Mouse (Mus musculus): ENCODE results near the gene Nbas.

The Nbas gene

GRCm38 (mm10) chr12:13389644-13390043 lies 120.7 kb downstream of the Nbas start:
- no peak for DNase-seq (ENCODE audit: low spot score)

GRCm38 (mm10) chr12:13410191-13410590 lies 141.3 kb downstream of the Nbas start:
- no peak for DNase-seq (ENCODE audit: low spot score)

- no peak for DNase-seq (ENCODE audit: low spot score)
These were observed 149.7 kb downstream of the Nbas start for GRCm38 (mm10) chr12:13418651-13419050.

- no peak for DNase-seq (ENCODE audit: low spot score)
These were observed 161.3 kb downstream of the Nbas start for GRCm38 (mm10) chr12:13430219-13430618.

GRCm38 (mm10) chr12:13444653-13445431 lies 175.9 kb downstream of the Nbas start:
- DNase-seq (ENCODE audit: low spot score): no peak

- DNase-seq (ENCODE audit: low spot score): no peak
These were observed 176.6 kb downstream of the Nbas start for GRCm38 (mm10) chr12:13445486-13446065.

- no peak for DNase-seq (ENCODE audit: low spot score)
These were observed 180.0 kb downstream of the Nbas start for GRCm38 (mm10) chr12:13448916-13449315.

- DNase-seq (ENCODE audit: low spot score): no peak
These were observed 183.1 kb downstream of the Nbas start for GRCm38 (mm10) chr12:13452050-13452449.

GRCm38 (mm10) chr12:13460223-13460853 lies 191.4 kb downstream of the Nbas start:
- DNase-seq (ENCODE audit: low spot score): no peak

- DNase-seq (ENCODE audit: low spot score): no peak
These were observed 192.7 kb downstream of the Nbas start for GRCm38 (mm10) chr12:13461558-13462153.

GRCm38 (mm10) chr12:13462397-13462796 lies 193.5 kb downstream of the Nbas start:
- no peak for DNase-seq (ENCODE audit: low spot score)

- DNase-seq (ENCODE audit: low spot score): no peak
These were observed 196.6 kb downstream of the Nbas start for GRCm38 (mm10) chr12:13465554-13465953.

- DNase-seq (ENCODE audit: low spot score): no peak
These were observed 205.9 kb downstream of the Nbas start for GRCm38 (mm10) chr12:13474881-13475280.

GRCm38 (mm10) chr12:13479163-13479562 lies 210.2 kb downstream of the Nbas start:
- no peak for DNase-seq (ENCODE audit: low spot score)

GRCm38 (mm10) chr12:13486278-13486677 lies 217.3 kb downstream of the Nbas start:
- DNase-seq (ENCODE audit: low spot score): no peak

- DNase-seq (ENCODE audit: low spot score): no peak
These were observed 228.3 kb downstream of the Nbas start for GRCm38 (mm10) chr12:13497211-13497610.

GRCm38 (mm10) chr12:13499237-13499889 lies 230.4 kb downstream of the Nbas start:
- DNase-seq (ENCODE audit: low spot score): no peak

- no peak for DNase-seq (ENCODE audit: low spot score)
These were observed 231.3 kb downstream of the Nbas start for GRCm38 (mm10) chr12:13500191-13500590.

- no peak for DNase-seq (ENCODE audit: low spot score)
These were observed 236.0 kb downstream of the Nbas start for GRCm38 (mm10) chr12:13504771-13505444.

GRCm38 (mm10) chr12:13518082-13518481 lies 249.1 kb downstream of the Nbas start:
- no peak for DNase-seq (ENCODE audit: low spot score)

GRCm38 (mm10) chr12:13519413-13519812 lies 250.5 kb downstream of the Nbas start:
- no peak for DNase-seq (ENCODE audit: low spot score)
